Mouse (Mus musculus): ENCODE results near the gene Fshb.

The Fshb gene

GRCm38 (mm10) chr2:107059556-107059955, at the start of gene Fshb:
Gene Fshb, minus strand, starts transcription at chr2:107059656.
- no peak for DNase-seq (ENCODE audit: low spot score)

DNA sequence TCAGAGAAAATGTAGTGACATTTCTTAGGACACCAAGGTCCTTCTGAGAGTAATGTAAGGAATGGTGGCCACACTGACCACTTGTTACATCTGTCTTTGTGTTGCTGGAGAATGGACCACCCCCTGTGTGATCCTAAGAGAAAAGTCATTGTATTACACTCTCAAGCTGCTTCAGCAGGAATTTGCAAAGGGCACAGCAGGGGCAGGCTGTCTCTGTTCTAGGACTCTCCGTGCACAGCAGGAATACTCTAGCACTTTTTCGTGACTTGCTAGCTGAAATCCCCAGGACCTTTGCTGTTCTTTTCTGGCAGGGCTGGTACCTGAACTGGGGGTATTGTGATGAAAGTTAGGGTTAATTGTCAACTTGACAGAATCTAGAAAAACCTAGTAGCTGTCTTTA, 24.8 kb upstream of the Fshb start:
- DNase-seq (ENCODE audit: low spot score): no peak

GRCm38 (mm10) chr2:107083071-107083885, 23.8 kb upstream of the Fshb start:
- DNase-seq (ENCODE audit: low spot score): no peak

GRCm38 (mm10) chr2:107063260-107063659, 3.8 kb upstream of the Fshb start:
- no peak for DNase-seq (ENCODE audit: low spot score)

- DNase-seq (ENCODE audit: low spot score): no peak
These were observed 13.5 kb downstream of the Fshb start for GRCm38 (mm10) chr2:107045955-107046354.

- DNase-seq (ENCODE audit: low spot score): no peak
These were observed 18.6 kb downstream of the Fshb start for GRCm38 (mm10) chr2:107040816-107041215.

- no peak for DNase-seq (ENCODE audit: low spot score)
These were observed 23.5 kb downstream of the Fshb start for GRCm38 (mm10) chr2:107035980-107036379.

GRCm38 (mm10) chr2:107024694-107025093, 34.8 kb downstream of the Fshb start:
- DNase-seq (ENCODE audit: low spot score): no peak

GRCm38 (mm10) chr2:107022713-107023112, 36.7 kb downstream of the Fshb start:
- no peak for DNase-seq (ENCODE audit: low spot score)

- DNase-seq (ENCODE audit: low spot score): no peak
These were observed 40.1 kb downstream of the Fshb start for GRCm38 (mm10) chr2:107019331-107019730.

GRCm38 (mm10) chr2:107013161-107013560, 46.3 kb downstream of the Fshb start:
- no peak for DNase-seq (ENCODE audit: low spot score)

GRCm38 (mm10) chr2:107012318-107012717, 47.1 kb downstream of the Fshb start:
- DNase-seq (ENCODE audit: low spot score): no peak

DNA sequence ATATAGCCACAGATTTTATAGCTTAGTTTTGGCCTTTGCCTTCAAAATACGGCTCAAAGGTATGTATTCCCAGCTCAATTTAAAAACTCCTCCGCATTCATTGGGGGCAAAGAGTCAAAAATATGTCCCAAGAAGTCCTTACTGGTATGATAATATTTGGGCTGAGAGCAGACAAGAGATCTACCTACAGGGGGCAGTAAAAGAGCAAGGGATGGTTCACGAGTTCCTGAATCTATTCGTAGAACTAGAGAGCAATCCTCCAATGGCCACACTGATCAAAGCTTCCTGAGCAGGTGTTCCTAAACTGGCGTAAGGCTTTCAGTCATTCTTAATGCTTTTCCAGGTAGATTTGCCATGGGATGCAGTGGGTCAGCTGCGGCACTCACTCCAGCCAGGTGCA, 49.3 kb downstream of the Fshb start:
- DNase-seq (ENCODE audit: low spot score): no peak

DNA sequence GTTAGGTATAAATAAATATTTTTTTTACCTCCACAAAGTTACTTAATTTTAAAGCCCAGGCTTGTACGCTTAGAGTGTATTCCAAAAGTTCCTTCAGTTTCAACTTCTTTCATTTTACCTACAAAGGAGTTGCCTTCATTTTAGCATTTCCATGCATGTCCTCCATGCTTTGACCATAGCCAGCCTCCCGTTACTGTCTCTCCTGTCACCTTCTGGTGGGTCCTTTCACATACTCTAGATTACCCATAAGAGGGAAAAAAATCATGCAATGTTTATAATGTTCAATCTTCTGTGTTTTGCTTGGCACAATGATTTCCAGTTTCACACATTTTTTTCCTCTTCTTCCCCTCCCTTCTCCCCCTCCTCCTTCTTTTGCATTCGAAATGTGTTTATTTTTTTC, 53.1 kb downstream of the Fshb start:
- no peak for DNase-seq (ENCODE audit: low spot score)

All from ovary, adult 18-20 months (tissue).